Mouse (Mus musculus) kidney, embryonic 14.5 days (tissue): ENCODE measurements around the gene Krt5. TPM values are rescaled to one million over a fixed set of nuclear protein-coding genes. Genes with fewer than 3 reads are reported as not detected.

Source experiments
- ATAC-seq: fragments of 200-750 bp; cut with Nextera tagmentation; 2 replicates; pipeline ENCODE4 v1.8.0; 2017; ENCODE audit warnings: moderate number of reproducible peaks, mild to moderate bottlenecking, moderate TSS enrichment, moderate library complexity; ENCODE audit not compliant: low FRiP score, low TSS enrichment
- H3K27ac ChIP-seq: fragments of 300-500 bp; sonication (generic); 2 replicates; pipeline ENCODE4 v1.5.1; 2014; ENCODE audit warnings: low read depth, mild to moderate bottlenecking, low read length, moderate library complexity, mixed read lengths
- H3K27me3 ChIP-seq: fragments of 300-500 bp; sonication (generic); 2 replicates; pipeline ENCODE4 v1.6.1; 2014; ENCODE audit warnings: mild to moderate bottlenecking, low read length; ENCODE audit not compliant: control insufficient read depth, insufficient read depth
- H3K36me3 ChIP-seq: fragments of 300-500 bp; sonication (generic); 2 replicates; pipeline ENCODE4 v1.6.1; 2014; ENCODE audit warnings: low read length, mixed read lengths; ENCODE audit not compliant: control insufficient read depth, insufficient read depth
- H3K4me1 ChIP-seq: fragments of 300-500 bp; sonication (generic); 2 replicates; pipeline ENCODE4 v1.6.1; 2014; ENCODE audit warnings: low read length, mixed read lengths; ENCODE audit not compliant: control insufficient read depth, insufficient read depth
- H3K4me2 ChIP-seq: fragments of 300-500 bp; sonication (generic); replicated peaks from 2 replicates; pipeline ENCODE4 v1.6.1; 2014; ENCODE audit warnings: low read depth, mild to moderate bottlenecking, low read length
- H3K4me3 ChIP-seq: fragments of 300-500 bp; sonication (generic); 2 replicates; pipeline ENCODE4 v1.5.1; 2014; ENCODE audit warnings: mild to moderate bottlenecking, low read length
- H3K9ac ChIP-seq: fragments of 300-500 bp; sonication (generic); 2 replicates; pipeline ENCODE4 v1.6.1; 2014; ENCODE audit warnings: low read depth, mild to moderate bottlenecking, low read length, moderate library complexity
- H3K9me3 ChIP-seq: fragments of 300-500 bp; sonication (generic); 2 replicates; pipeline ENCODE4 v1.6.1; 2016; ENCODE audit warnings: low read length; ENCODE audit not compliant: control insufficient read depth
- WGBS: fragments of 180-500 bp; shearing (Covaris S2); extraction: QIAGEN DNeasy Blood & Tissue Kit; methylation state at CpG from one replicate; pipeline ENCODE4 v1.1.7; 2014; 5-methylcytosine and 5-hydroxymethylcytosine counted together
- polyA plus RNA-seq: library from polyadenylated mRNA; unstranded; fragments of >200 nt; fragmentation: Nextera tagmentation; extraction: Ambion mirVana; gene quantifications from 2 replicates; pipeline ENCODE4 v1.2.1, GENCODE M21; 2014

Krt5 gene
- not detected in 2 replicates for polyA plus RNA-seq

DNA sequence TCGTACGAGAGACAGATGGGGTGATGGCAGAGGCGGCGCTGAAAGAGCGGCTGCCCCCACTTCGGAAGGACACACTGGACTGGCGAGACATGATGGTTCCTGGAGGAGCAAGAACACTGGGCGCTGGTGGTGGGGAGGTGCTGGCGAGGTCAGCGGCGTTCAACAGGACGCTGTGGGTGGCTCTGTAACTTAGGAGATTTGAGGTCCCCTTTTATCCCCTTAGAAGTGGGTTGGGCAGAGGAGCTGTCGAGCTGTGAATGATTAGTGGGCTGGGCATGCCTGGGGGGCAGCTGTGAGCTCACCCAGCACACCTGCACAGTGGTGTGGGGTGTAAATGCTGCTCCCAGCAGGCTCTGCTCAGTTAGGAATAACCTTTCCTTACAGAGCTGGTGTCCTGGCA is at the start of gene Krt5:
TSS of gene Krt5 (minus strand) at position 179 of the 400 bp plus-strand sequence.
- no peaks in the 10 kb centered on the region for H3K27me3 ChIP-seq
- no peak within 1 kb of the TSS for H3K4me3 ChIP-seq
- no peaks in the 10 kb centered on the region for H3K4me1 ChIP-seq
- ATAC-seq = no peak
- no peaks in the 10 kb centered on the region for H3K9me3 ChIP-seq
- WGBS = 68% methylated on average over 13 of the region's 13 CpGs
- H3K27ac ChIP-seq = no peak within 1 kb of the TSS
- H3K9ac ChIP-seq = no peak within 1 kb of the TSS
- no peak within 1 kb of the TSS for H3K4me2 ChIP-seq
- no peaks in the 10 kb centered on the region for H3K36me3 ChIP-seq

DNA sequence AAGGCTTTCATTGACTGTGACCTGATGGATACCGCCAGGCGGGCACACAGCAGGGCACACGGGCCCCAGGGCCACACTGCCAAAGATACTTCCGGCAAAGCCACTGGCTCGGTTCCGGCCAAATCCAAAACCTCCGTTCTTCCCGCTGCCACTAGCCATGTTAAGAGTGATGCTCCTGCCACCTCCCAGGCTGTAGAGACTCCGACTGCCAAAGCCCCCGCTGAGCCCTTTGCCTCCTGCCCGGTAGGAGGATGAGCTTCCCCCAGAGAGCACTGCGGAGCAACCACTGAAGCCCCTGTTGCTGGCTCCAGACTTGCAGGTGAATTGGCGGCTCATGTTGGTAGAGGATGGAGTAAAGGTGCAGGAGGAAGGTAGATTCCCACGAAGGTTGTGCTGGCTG is 30.0 kb upstream of the Krt5 start, which contains the start of gene Krt71:
TSS of gene Krt71 (minus strand) at position 399 of the 400 bp plus-strand sequence.
- H3K27ac ChIP-seq = no peak within 1 kb of the TSS
- no peak within 1 kb of the TSS for H3K4me2 ChIP-seq
- H3K4me1 ChIP-seq = no peaks in the 10 kb centered on the region
- no peaks in the 10 kb centered on the region for H3K9me3 ChIP-seq
- 59% methylated on average over 14 of the region's 14 CpGs for WGBS
- H3K4me3 ChIP-seq = no peak within 1 kb of the TSS
- H3K36me3 ChIP-seq = no peaks in the 10 kb centered on the region
- no peak within 1 kb of the TSS for H3K9ac ChIP-seq
- no peak for ATAC-seq
- peaks cover 3% of the 10 kb centered on the region; the same call in 1 of the 2 replicates for H3K27me3 ChIP-seq

DNA sequence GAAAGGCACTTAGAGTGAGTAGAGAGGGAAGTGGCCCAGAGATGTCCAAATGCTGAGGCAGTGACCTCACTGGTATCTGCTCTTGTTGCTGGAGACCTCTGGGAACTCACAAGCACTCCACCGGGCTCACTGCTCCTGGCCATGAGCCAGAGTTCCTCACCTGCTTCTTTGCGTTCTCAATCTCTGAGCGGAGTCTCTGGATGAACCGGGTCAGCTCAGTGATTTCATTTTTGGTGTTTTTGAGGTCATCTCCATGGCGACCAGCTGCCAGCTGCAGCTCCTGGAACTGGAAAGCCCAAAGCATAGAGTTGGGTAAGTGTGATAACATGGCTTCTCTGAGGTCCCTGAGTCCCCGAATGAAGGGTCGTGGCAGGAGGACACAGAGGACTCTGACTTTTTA is 25.1 kb upstream of the Krt5 start:
- WGBS = 79% methylated on average over 7 of the region's 7 CpGs
- Histone ChIP-seq H3K27me3 (peaks cover under 1% of the 10 kb centered on the region; the same call in 1 of the 2 replicates), H3K36me3 (no peaks in the 10 kb centered on the region), H3K4me1 (no peaks in the 10 kb centered on the region), H3K4me3 (no peak overlapping the region), H3K9me3 (no peaks in the 10 kb centered on the region), H3K27ac (no peak overlapping the region), H3K4me2 (no peak overlapping the region), H3K9ac (no peak overlapping the region)
- ATAC-seq = no peak

DNA sequence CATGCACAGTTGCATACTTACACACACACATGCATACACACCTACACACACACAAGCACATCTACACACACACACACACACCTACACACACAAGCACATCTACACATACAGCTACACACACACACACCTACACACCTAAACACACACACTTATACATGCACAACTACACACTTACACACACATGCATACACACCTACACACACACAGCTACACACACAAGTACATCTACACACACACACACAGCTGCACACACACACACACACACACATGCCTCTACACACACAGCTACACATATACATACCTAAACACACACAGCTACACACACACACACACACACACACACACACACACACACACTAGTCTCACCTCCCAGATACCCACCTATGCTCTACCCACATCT is 18.0 kb upstream of the Krt5 start:
- H3K4me1 ChIP-seq = no peaks in the 10 kb centered on the region
- H3K4me2 ChIP-seq = no peak overlapping the region
- H3K36me3 ChIP-seq = no peaks in the 10 kb centered on the region
- no peak overlapping the region for H3K9ac ChIP-seq
- H3K4me3 ChIP-seq = no peak overlapping the region
- ATAC-seq = no peak
- H3K27me3 ChIP-seq = no peaks in the 10 kb centered on the region
- H3K9me3 ChIP-seq = no peaks in the 10 kb centered on the region
- no peak overlapping the region for H3K27ac ChIP-seq

DNA sequence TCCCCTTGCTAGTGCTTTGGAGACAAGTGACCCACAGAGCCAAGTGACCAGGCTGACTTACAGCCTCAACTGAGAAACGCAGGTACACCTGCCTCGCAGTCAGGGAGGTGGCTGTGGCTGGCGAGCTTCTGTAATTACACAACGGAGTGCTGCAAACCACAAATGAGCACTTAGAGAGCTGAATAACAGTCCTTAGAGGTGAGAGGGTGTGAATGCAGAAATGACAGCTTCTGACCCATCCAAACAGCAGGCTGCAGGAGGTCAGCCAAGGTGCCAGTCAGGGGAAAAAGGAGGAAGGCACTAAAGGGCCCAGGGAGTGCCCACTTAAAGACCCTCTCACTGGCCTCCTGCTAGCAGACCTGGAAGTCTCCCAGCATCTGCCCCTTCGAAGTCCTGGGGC is 12.0 kb upstream of the Krt5 start:
- no peak for ATAC-seq
- Histone ChIP-seq H3K27ac (no peak overlapping the region), H3K4me1 (no peaks in the 10 kb centered on the region), H3K9me3 (no peaks in the 10 kb centered on the region), H3K9ac (no peak overlapping the region), H3K4me3 (no peak overlapping the region), H3K36me3 (no peaks in the 10 kb centered on the region), H3K4me2 (no peak overlapping the region), H3K27me3 (no peaks in the 10 kb centered on the region)
- WGBS = 48% methylated on average over 5 of the region's 5 CpGs

DNA sequence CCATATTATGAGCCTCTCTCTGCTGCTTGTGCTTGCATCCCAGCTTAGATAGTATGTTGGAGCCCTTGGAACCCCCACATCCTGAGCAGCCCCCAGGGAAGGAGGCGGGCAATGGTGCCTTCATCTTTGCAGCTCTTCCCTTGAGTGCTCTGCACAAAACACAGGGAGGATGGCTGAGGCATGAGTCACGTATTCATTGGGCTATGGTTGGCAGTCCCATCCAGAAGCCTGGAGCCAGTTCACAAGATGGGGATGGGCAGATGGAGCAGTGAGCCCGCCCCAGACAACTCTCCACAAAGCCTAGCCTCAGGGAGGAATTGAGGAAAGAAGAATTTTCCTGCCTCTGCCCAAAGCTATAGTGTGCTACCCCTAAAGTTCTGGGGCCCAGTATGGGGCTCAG is 3.1 kb upstream of the Krt5 start:
- Histone ChIP-seq H3K9me3 (no peaks in the 10 kb centered on the region), H3K4me1 (no peaks in the 10 kb centered on the region), H3K9ac (no peak overlapping the region), H3K36me3 (no peaks in the 10 kb centered on the region), H3K27ac (no peak overlapping the region), H3K4me3 (no peak overlapping the region), H3K4me2 (no peak overlapping the region), H3K27me3 (no peaks in the 10 kb centered on the region)
- ATAC-seq = no peak
- 74% methylated on average over 3 of the region's 3 CpGs for WGBS

DNA sequence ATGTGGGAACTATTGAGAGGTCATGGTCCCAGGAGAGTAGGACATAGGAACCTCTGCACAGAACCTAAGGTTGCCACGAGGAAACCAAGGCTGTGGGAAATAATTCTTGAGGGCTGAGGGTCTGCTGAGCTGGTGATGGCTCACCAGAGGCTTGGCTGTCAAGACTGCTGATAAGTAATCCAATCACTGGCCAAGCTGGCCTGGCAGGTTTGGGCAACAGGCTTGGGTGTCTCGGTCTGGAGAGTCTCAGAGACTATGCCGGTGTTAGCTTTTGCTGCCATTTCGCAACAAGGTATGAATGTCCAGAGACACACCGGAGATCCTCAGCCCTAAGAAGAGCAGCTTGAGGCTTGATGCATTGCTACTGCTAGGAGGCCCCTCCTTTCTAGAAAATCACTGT is 1.7 kb upstream of the Krt5 start:
- no peak overlapping the region for H3K9ac ChIP-seq
- H3K27me3 ChIP-seq = no peaks in the 10 kb centered on the region
- H3K4me3 ChIP-seq = no peak overlapping the region
- no peak overlapping the region for H3K4me2 ChIP-seq
- ATAC-seq = no peak
- H3K4me1 ChIP-seq = no peaks in the 10 kb centered on the region
- H3K27ac ChIP-seq = no peak overlapping the region
- H3K9me3 ChIP-seq = no peaks in the 10 kb centered on the region
- no peaks in the 10 kb centered on the region for H3K36me3 ChIP-seq
- WGBS = 78% methylated on average over 5 of the region's 5 CpGs

DNA sequence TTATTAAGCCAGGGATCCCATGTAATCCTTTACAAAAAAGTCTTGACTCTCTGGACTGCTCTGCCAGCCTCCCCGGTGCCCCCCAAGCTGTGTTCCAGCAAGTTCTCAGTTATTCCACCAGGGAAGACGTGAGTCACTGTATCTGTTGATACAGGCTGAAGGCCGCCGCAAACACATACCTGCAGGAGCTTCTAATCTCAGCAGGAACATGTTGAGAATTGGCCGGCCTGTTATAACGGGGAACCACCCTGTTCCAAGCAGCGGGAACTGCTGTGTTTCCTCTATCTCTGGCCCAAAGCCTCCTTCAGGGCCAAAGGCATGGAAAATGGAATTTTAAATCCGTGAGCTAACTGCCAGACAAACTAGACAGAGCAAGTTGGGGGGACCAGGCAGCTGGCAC is 1.0 kb upstream of the Krt5 start:
- Histone ChIP-seq H3K9me3 (no peaks in the 10 kb centered on the region), H3K9ac (no peak overlapping the region), H3K4me1 (no peaks in the 10 kb centered on the region), H3K4me2 (no peak overlapping the region), H3K27ac (no peak overlapping the region), H3K27me3 (no peaks in the 10 kb centered on the region), H3K4me3 (no peak overlapping the region), H3K36me3 (no peaks in the 10 kb centered on the region)
- 83% methylated on average over 8 of the region's 8 CpGs for WGBS
- no peak for ATAC-seq

DNA sequence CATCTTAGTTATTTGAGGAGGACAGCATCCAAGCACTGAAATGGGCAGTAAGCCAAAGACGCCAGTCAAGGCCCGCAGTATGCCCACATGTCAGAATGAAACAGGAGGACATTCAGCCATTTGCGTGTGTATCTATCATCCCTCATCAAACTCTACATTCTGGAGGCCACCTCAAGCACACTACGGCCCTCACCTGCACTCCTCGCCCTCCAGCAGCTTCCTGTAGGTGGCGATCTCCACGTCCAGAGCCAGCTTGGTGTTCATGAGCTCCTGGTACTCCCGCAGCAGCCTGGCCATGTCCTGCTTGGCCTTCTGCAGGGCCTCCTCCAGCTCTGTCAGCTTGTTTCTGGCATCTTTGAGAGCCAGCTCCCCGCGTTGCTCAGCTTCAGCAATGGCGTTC is 4.0 kb downstream of the Krt5 start:
- H3K4me2 ChIP-seq = no peak overlapping the region
- no peak overlapping the region for H3K27ac ChIP-seq
- H3K4me3 ChIP-seq = no peak overlapping the region
- H3K9me3 ChIP-seq = no peaks in the 10 kb centered on the region
- no peaks in the 10 kb centered on the region for H3K4me1 ChIP-seq
- H3K27me3 ChIP-seq = no peaks in the 10 kb centered on the region
- H3K36me3 ChIP-seq = no peaks in the 10 kb centered on the region
- WGBS = 69% methylated on average over 11 of the region's 11 CpGs
- no peak overlapping the region for H3K9ac ChIP-seq
- no peak for ATAC-seq

DNA sequence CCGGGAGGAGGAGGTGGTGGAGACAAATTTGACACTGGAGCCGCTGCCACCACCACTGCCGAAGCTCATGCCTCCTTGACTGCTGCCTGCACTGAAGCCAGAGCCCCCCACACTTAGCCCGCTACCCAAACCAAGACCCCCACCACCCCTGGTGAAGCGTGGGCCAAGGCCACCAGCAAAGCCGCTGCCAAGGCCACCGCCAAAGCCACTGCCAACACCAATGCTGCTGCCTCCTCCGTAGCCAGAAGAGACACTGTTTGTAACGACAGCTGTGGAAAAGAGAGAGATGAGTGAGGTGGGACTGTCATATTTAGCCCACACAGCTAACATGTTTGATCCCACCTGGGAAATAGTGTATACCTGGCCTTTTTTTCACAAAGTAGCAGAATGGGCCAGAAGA is 5.2 kb downstream of the Krt5 start:
- Histone ChIP-seq H3K27me3 (no peaks in the 10 kb centered on the region), H3K4me1 (no peaks in the 10 kb centered on the region), H3K9me3 (no peaks in the 10 kb centered on the region), H3K9ac (no peak overlapping the region), H3K4me3 (no peak overlapping the region), H3K36me3 (no peaks in the 10 kb centered on the region), H3K27ac (no peak overlapping the region), H3K4me2 (no peak overlapping the region)
- WGBS = 86% methylated on average over 9 of the region's 9 CpGs
- ATAC-seq = no peak
